Mouse (Mus musculus) thymus, adult 2 months (tissue): ENCODE measurements around the gene Elk1.

Experiments
- CTCF ChIP-seq: fragments of 200-500 bp; IDR thresholded peaks from 2 replicates; pipeline ENCODE4 v1.5.1; 2012; ENCODE audit warnings: mild to moderate bottlenecking, control low read depth, low read length, moderate library complexity, borderline replicate concordance; ENCODE audit not compliant: control insufficient read depth, poor library complexity, insufficient read depth; ENCODE audit errors: extremely low read depth
- POLR2A ChIP-seq: fragments of 200-500 bp; IDR thresholded peaks from 2 replicates; pipeline ENCODE4 v1.6.1; 2012; ENCODE audit warnings: mild to moderate bottlenecking, low read length, control low read depth, moderate library complexity; ENCODE audit not compliant: control insufficient read depth, poor library complexity, insufficient read depth; ENCODE audit errors: extremely low read depth

DNA sequence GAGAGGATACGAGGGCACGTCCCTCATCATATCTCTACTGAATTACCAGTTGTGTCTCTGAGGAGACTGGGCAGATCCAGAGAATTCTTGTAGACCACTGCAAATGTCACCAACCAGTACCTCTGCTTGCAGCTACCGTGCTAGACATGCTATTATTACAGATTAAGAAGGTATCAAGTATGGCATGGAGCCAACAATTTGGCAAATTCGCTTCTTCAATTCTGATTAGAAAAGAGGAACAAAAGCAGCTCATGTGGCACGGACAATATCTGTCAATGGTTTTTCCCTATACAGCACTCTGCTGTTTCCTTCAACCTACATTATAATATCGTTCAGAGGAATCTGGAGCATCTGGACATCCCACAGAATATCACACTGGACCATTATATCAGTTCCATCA, 36.7 kb downstream of the Elk1 start:
- TF ChIP-seq CTCF (no peak), POLR2A (no peak)
